ENCODE assay signal across 8 mouse cellular contexts in the genomic region with DNA sequence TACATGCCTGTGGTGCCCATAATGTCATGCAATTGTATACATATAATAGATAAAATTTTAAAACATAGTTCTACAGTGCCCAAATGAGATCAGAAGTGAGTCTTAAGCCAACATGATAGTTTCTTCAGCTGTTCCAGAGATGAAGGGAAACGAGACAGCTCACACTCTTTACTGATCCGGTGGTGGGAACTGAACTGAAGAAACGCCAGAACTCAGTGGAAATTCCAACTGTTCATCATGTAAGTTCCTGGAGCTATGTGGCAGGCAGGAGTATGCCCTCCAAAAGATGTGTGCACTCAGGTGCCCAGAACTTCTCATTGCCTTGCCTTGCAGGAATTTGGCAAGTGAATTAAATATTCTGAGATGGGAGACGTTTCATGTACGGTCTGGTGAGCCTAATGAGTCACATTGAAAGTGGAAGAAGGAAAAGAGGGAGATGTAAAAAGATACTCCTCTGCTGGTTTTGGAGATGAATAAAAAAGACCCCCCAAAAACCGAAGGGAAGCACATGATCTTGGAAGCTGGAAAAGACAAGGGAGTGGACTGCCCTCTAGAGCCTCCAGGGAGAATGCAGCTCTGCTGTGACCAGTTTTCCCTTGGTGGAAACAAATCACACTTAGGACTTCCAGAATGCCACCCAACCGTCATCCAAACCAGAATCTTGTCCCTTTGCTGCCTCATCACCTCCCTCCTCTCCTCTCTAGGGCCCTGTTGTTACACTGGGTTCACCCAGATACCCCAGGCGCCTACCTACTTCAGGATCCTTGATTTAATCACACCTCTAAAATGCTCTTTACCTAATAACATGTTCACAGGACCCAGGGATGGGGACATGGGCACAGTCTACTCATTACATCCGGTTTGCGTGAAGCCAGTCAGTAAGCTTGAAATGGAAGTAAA. TPM values are rescaled to one million over a fixed set of nuclear protein-coding genes. Genes with fewer than 3 reads are reported as not detected.
DNase-seq lines count a peak whose midpoint lies in the region; ATAC-seq lines count a peak whose summit lies in the region.

No protein-coding gene starts in this region.

- H3K36me3 ChIP-seq in megakaryocyte, embryonic 14.5 days (replicated peaks; ENCODE audit: low read length), result no peaks in the 10 kb centered on the region
- no peaks in the 10 kb centered on the region for H3K36me3 ChIP-seq in intestine, embryonic 15.5 days
- H3K36me3 ChIP-seq in liver, embryonic 12.5 days, result peaks cover under 1% of the 10 kb centered on the region; the same call in 1 of the 2 replicates

- DNase-seq in T-cell, adult 2 months (ENCODE audit: low spot score), result peak; percentile 24
- peak; percentile 72 to 80 for DNase-seq in cerebellum, postnatal 25 days
- peak; percentile 69 to 85 for DNase-seq in right cerebral cortex, adult 2 months (ENCODE audit: low spot score in 2 of 2)
- no peak for DNase-seq in ovary, postnatal 14 days (ENCODE audit: low spot score)

- H3K4me2 ChIP-seq in intestine, embryonic 15.5 days (replicated peaks), result no peak overlapping the region
- H3K4me2 ChIP-seq in liver, embryonic 12.5 days, result no peak overlapping the region

- WGBS in intestine, embryonic 15.5 days, result 43% methylated on average over 10 of the region's 10 CpGs
- 42% methylated on average over 10 of the region's 10 CpGs for WGBS in liver, embryonic 12.5 days (ENCODE audit: insufficient replicate concordance)

- no peak overlapping the region for H3K27ac ChIP-seq in intestine, embryonic 15.5 days
- H3K27ac ChIP-seq in liver, embryonic 12.5 days, result 0 out of 2 replicates have a peak overlapping the region, but pooled peaks have one; percentile 10

- H3K9ac ChIP-seq in intestine, embryonic 15.5 days, result 0 out of 2 replicates have a peak overlapping the region, but pooled peaks have one; percentile 12
- no peak overlapping the region for H3K9ac ChIP-seq in liver, embryonic 12.5 days

- no peak for ATAC-seq in megakaryocyte, adult 5-6 weeks (ENCODE audit: poor library complexity, severe bottlenecking)
- no peak for ATAC-seq in intestine, embryonic 15.5 days
- ATAC-seq in liver, embryonic 12.5 days, result no peak

- H3K27me3 ChIP-seq in megakaryocyte, embryonic 14.5 days (replicated peaks), result no peaks in the 10 kb centered on the region
- H3K27me3 ChIP-seq in intestine, embryonic 15.5 days (replicated peaks), result no peaks in the 10 kb centered on the region
- H3K27me3 ChIP-seq in liver, embryonic 12.5 days (replicated peaks), result no peaks in the 10 kb centered on the region

- peaks cover 62% of the 10 kb centered on the region for H3K4me1 ChIP-seq in megakaryocyte, embryonic 14.5 days
- H3K4me1 ChIP-seq in intestine, embryonic 15.5 days (replicated peaks), result peaks cover 6% of the 10 kb centered on the region
- H3K4me1 ChIP-seq in liver, embryonic 12.5 days, result peaks cover 46% of the 10 kb centered on the region

- no peaks in the 10 kb centered on the region for H3K9me3 ChIP-seq in megakaryocyte, embryonic 14.5 days
- no peaks in the 10 kb centered on the region for H3K9me3 ChIP-seq in intestine, embryonic 15.5 days
- H3K9me3 ChIP-seq in liver, embryonic 12.5 days (replicated peaks), result no peaks in the 10 kb centered on the region

- H3K4me3 ChIP-seq in megakaryocyte, embryonic 14.5 days (replicated peaks), result peak overlapping the region; percentile 38
- H3K4me3 ChIP-seq in intestine, embryonic 15.5 days (replicated peaks), result no peak overlapping the region
- H3K4me3 ChIP-seq in liver, embryonic 12.5 days, result no peak overlapping the region

RNA-seq across cellular contexts. Expression of a gene that starts 2.2 kb away (rescaled TPM):
- 0.13 and 0.70 TPM in 2 replicates for polyA plus RNA-seq in megakaryocyte, embryonic 14.5 days (2012; ENCODE audit: insufficient read depth, low replicate concordance)
- total RNA-seq in megakaryocyte, adult 5-6 weeks (2015), result 0.85 and 6.1 TPM in 2 replicates
- total RNA-seq in megakaryocyte, adult 5-6 weeks (2017), result 5.3 and 14.8 TPM in 2 replicates
- 8.9 and 9.4 TPM in 2 replicates for polyA plus RNA-seq in intestine, embryonic 15.5 days (2015; fragmentation: Nextera tagmentation; extraction: Ambion mirVana)
- 6.7 and 7.6 TPM in 2 replicates for polyA plus RNA-seq in liver, embryonic 12.5 days (2016; fragmentation: Nextera tagmentation; extraction: Ambion mirVana)

RNA-seq across cellular contexts. Expression of a gene that starts 3.3 kb away (rescaled TPM):
- polyA plus RNA-seq in megakaryocyte, embryonic 14.5 days (2012; ENCODE audit: insufficient read depth, low replicate concordance), result 289 and 879 TPM in 2 replicates
- total RNA-seq in megakaryocyte, adult 5-6 weeks (2015), result 370 and 459 TPM in 2 replicates
- 411 and 450 TPM in 2 replicates for total RNA-seq in megakaryocyte, adult 5-6 weeks (2017)
- 705 and 851 TPM in 2 replicates for polyA plus RNA-seq in intestine, embryonic 15.5 days (2015; fragmentation: Nextera tagmentation; extraction: Ambion mirVana)
- polyA plus RNA-seq in liver, embryonic 12.5 days (2016; fragmentation: Nextera tagmentation; extraction: Ambion mirVana), result 479 and 518 TPM in 2 replicates

RNA-seq across cellular contexts. Expression of a gene that starts 39.4 kb away (rescaled TPM):
- 21.7 and 34.2 TPM in 2 replicates for polyA plus RNA-seq in megakaryocyte, embryonic 14.5 days (2012; ENCODE audit: insufficient read depth, low replicate concordance)
- total RNA-seq in megakaryocyte, adult 5-6 weeks (2015), result 52.7 and 58.3 TPM in 2 replicates
- 1.8 and 6.0 TPM in 2 replicates for total RNA-seq in megakaryocyte, adult 5-6 weeks (2017)
- 308 and 352 TPM in 2 replicates for polyA plus RNA-seq in intestine, embryonic 15.5 days (2015; fragmentation: Nextera tagmentation; extraction: Ambion mirVana)
- polyA plus RNA-seq in liver, embryonic 12.5 days (2016; fragmentation: Nextera tagmentation; extraction: Ambion mirVana), result 30.9 and 32.9 TPM in 2 replicates
